Mouse (Mus musculus): ENCODE results near the gene Ccdc78. TPM values are rescaled to one million over a fixed set of nuclear protein-coding genes. Genes with fewer than 3 reads are reported as not detected.

The Ccdc78 gene
- 0.02 TPM in 2 replicates for polyA plus RNA-seq (2012; rRNA removed)

DNA sequence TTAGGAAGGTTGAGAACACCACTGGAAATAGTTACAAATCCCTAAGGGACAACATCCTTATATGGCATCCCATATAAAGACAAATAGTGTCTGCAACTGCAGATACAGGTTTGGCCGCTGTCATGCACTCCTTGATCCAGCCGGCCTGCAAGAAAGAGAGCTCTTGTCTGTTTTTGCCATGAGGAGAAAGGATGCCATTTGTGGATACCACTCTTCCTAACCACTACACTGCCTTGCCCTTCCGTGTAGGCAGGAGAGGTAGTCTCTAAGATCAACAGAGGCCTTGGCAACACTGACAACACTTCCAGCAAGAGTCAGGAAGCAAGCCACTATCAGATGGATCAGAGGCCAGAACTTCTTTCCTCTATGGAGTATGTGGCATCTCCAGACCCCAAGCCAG, at the start of gene Ccdc78:
Gene Ccdc78, plus strand, starts transcription at position 301 of the 400 bp plus-strand sequence.

DNA sequence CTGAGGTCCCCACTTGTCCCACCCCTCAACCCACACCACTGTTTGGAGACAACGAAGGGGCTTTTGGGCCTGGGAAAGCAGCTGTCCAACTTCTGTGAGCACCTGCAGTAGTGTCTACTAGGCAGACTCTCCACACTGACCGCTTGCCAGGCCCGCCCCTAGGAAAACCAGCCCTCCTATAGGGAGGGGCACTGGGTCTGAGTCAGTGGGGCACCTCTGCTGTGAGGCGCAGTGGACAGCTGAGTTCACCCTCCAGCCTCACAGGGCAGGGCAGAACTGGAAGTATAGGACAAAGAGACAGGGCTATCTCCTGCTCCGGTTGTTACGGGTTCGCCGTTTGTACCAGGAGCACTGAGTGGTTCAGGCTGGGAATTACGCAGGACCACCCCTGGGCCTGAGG, 32.1 kb upstream of the Ccdc78 start, which contains the start of gene Msln:
Gene Msln, minus strand, starts transcription at position 138 of the 400 bp plus-strand sequence.

DNA sequence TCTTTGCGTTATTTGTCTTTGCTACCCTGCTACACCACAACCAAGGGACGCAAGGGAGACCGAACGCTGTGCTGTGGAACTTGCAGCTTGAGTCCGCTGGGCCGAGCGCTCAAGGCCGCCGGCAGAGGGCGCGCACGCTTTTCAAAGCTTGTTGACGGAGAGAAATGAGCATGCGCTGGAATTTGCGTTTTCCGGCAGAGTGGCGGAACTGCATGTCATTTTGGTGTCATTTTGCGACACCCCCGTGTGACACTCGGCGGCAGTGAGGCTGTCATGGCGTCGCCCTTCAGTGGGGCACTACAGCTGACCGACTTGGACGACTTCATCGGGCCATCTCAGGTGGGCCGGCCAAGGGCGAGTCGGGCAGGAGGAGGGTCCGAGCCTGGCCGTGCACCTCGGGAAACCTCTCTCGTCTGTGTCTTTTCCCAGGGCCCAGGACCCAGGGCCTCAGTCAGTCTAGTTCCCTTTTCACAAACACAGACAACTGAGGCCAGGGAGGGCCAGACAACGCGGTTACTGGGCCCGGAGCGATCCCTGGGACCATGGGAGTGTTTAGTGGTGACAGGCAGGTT, 12.7 kb upstream of the Ccdc78 start, which contains the start of gene Narfl:
Gene Narfl, plus strand, starts transcription at position 228 of the 572 bp plus-strand sequence.

DNA sequence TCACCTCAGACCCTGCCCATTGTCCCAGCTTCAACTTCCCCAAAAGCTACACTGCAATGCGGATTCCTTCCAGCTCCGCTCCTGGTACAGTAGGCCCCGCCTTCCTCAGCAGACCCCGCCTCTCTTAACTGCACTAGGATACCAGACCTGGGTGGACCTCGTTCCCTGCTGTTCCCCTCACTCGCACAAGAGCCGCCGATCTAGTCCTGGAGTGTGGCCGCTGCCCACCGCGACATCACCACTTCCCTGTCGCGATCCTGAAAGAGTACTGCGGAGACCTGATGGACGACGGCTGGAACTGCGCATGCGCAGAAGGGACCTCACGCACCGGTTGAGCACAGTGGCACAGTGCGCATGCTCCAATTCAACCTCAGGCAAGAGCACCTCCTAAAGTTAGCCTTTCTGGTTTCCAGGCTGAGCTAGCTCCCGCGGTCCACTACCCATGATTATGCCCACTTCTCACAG, 1.1 kb upstream of the Ccdc78 start, which contains the start of gene Haghl:
Gene Haghl, minus strand, starts transcription at position 393 of the 465 bp plus-strand sequence.

DNA sequence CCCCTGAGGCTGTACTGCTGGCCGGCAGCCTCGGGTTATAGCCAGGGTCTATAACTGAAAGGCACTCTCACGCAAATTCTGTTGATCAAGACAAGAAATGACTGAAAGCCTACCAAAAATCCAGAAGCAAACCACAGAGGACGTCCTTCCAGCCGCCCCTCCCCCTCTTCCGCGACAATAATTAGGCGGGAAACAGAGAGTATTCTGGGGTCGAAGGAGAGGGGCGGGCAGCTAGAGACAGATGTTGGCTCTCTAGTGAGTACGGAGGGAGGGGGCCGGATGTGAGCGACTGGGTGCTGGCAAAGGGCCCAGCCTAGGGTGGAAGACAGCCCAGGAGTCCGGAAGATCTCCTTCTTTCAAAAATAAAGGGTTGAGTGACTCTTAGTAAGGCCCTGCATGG, 6.2 kb downstream of the Ccdc78 start, which contains the start of gene Fam173a:
Gene Fam173a, minus strand, starts transcription at position 287 of the 400 bp plus-strand sequence.

DNA sequence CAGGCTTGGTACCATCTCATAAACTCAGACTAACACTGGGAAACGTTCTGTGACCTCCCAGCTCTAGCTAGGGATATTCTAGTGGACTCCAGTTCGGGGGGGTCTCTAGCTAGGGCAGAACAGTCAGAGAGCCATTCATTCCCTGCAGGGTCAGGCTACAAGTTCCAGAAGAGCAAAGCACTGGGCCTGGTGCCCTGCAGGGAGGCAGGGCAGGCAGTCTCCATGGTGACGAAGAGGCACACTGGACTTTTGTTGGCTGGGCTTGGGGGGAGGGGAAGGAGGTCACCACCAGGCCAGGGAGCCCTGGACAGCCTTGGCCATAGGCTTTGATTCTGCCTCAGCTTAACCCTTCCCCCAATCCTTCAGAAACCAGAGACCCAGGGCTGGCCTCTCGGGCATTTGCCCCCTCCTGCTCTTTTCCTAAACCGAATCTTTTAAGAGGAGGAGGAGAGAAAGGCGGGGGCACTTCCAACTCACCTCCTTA, 9.3 kb downstream of the Ccdc78 start, which contains the start of gene AC134908.4:
Gene AC134908.4, minus strand, starts transcription at position 51 of the 484 bp plus-strand sequence.

DNA sequence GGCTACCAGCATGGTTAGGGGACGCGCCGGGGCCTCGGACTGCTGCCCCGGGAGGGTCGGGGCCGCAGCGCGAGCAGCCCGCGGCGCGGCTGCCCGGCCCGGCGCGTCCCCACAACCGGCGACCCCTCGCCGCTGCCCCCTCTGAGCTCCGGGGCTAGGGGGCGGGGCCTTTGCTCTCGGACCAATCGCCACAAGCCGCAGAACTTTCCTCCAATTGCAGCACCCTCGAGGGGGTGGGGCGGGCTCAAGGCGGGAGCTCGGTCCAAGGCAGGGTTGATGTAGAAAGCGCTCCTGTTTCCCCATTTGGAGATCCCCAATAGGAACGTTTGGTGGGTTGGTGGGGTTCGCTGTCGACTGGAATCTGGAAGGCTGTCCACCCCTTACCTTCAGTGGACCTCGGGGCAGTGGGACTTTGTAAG, 10.6 kb downstream of the Ccdc78 start, which contains the start of gene Metrn:
Gene Metrn, minus strand, starts transcription at position 186 of the 419 bp plus-strand sequence.

DNA sequence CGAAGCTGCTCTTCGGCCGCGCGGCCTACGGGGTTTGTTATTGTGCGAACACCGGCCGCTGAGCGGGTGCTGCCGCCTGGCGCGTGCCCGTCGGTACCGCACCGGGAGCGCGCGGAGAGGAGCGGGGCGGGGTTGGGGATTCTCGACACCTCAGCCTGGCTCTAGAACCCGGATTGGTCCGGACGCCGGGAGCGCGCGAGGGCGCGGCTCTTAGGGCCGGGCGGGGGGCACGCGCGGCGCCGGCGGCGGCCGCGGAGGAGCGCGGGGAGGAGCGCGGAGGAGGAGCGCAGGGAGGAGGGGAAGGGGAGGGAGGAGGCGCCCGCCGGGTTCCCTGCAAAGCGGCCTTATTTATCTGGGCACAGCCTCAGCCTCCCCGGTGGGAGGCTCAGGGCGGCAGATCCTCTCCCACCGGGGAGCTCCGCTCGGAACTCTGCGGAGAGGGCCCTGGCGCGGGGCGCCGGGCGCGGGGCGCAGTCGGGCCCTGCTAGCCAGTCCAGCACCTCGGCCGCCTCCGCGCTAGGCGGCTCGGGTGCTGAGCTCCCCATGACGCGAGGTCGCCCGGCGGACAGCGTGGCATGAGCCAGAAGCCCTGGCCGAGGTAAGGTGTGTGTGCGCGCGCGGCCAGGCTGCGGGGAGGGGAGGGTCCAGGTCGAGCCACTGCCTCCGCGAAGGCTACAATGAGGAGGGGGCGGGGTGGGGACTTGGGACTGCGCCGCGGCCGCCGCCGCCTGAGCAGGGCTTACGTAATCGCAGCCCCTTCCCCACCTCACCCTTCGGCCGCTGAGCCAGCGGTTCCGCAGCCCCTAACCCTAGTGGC, 22.6 kb downstream of the Ccdc78 start, which contains the start of gene Fbxl16:
Gene Fbxl16, plus strand, starts transcription at position 297 of the 817 bp plus-strand sequence.

DNA sequence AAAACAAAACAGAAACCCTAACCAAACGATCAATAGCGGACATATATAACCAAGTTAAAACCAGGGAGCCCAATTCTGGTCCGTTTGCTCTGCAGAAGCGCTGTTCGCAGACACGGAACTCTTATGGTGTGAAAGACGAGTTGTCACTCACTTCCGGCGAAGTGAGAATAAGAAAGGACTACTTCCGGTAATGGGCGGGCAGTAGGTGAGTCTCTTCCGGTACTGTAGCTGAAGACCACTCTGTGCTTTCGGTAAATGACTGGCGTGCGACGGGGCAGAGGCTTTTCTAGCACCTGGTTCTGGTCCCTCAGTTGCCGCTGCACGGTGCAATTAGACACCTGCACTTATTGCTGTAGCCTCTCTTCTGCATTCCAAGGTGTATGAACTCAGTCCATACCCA, 37.1 kb downstream of the Ccdc78 start, which contains the start of gene Wdr24:
Gene Wdr24, plus strand, starts transcription at position 176 of the 400 bp plus-strand sequence.

DNA sequence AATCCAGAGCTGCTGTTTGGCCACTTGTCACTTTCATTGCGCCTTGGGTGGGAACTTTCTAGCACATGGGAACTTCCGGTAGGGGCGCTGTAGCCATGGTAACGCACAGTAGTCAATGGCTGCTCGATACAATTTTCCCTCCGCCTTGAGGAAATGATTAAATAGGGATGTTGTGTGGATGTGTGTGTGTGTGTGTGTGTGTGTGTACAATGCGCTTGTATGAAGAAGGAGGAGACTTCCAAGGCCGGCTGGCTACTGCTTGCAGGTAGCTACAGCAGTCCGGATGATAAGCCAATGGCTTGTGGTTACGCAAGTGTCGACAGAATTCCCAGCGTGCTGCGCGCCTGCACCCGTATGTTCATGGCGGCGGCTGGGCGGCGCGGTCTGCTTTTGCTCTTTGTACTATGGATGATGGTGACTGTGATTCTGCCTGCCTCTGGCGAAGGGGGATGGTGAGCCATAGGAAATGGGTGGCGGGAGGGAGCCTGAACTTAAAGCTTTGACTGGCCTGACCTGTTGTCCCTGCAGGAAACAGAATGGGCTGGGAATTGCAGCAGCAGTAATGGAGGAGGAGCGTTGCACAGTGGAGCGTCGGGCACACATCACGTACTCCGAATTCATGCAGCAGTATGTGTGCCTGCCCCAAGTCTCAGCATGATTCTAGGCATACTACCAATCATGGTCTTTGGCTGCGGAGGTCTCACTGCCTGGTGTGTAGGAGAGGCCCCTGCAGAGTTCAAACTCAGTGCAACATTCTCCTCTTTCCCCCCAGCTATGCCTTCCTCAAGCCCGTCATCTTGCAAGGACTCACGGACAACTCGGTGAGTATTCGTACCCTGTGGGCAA, 42.6 kb downstream of the Ccdc78 start, which contains the start of gene Jmjd8:
Gene Jmjd8, plus strand, starts transcription at position 156 of the 846 bp plus-strand sequence.

DNA sequence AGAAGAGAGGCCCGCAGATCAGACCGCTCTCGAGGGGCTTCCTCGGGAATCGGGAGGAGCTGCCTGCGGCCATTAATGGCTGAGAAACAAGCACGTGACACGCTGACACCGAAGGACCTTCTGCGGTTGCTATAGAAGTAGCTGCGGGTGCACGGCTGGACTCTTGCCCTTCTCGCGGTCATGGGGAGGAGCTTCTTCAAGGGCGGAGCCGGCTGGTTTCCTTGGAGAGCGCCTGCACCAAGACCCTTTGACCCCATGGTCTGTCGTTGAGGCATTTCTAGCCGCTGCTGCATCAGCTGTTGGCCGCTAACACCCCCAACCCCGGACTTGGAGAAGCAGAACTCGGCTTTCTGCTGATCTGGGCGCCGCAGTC, 46.9 kb downstream of the Ccdc78 start, which contains the start of gene Stub1:
Gene Stub1, minus strand, starts transcription at position 114 of the 373 bp plus-strand sequence.

DNA sequence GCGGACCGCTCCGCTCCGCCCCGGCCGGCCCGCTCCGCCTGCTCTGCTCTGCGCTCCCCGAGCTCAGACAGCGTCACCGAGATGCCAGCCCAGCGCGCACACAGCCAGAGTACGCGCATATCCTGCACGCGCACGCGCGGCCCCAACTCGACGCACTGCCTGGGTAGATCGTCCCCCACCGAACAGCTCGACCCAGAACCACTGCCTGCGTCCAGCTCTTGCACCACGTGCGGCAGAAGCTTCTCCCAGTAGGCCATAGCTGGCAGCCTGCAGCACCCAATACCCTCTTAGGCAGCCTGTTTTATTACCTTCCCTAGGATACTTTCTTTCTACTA, 50.7 kb downstream of the Ccdc78 start, which contains the start of gene Rhbdl1:
Gene Rhbdl1, minus strand, starts transcription at position 220 of the 335 bp plus-strand sequence.

Other genes with a start within 250 kb of the Ccdc78 start
- 0.01 and 0.15 TPM in 2 replicates for gene Sox8, start 215.9 kb upstream of the Ccdc78 start, polyA plus RNA-seq (2012; rRNA removed)
- 3.2 and 4.0 TPM in 2 replicates for gene Lmf1, start 207.5 kb upstream of the Ccdc78 start, polyA plus RNA-seq (2012; rRNA removed)
- gene Gng13, start 69.4 kb upstream of the Ccdc78 start, polyA plus RNA-seq (2012; rRNA removed) = 0.07 and 0.24 TPM in 2 replicates
- gene Chtf18, start 59.2 kb upstream of the Ccdc78 start, polyA plus RNA-seq (2012; rRNA removed) = 17.4 and 17.9 TPM in 2 replicates
- 7.9 and 9.7 TPM in 2 replicates for gene Rpusd1, start 58.9 kb upstream of the Ccdc78 start, polyA plus RNA-seq (2012; rRNA removed)
- 0.01 TPM in 1 of 2 replicates, not detected in the other for gene Mslnl, start 50.5 kb upstream of the Ccdc78 start, polyA plus RNA-seq (2012; rRNA removed)
- gene Msln, start 32.2 kb upstream of the Ccdc78 start, polyA plus RNA-seq (2012; rRNA removed) = 0.67 and 1.3 TPM in 2 replicates
- gene Narfl, start 12.8 kb upstream of the Ccdc78 start, polyA plus RNA-seq (2012; rRNA removed) = 8.8 and 10.3 TPM in 2 replicates
- 6.6 and 6.9 TPM in 2 replicates for gene Haghl, start 907 bp upstream of the Ccdc78 start, polyA plus RNA-seq (2012; rRNA removed)
- 45.1 and 48.5 TPM in 2 replicates for gene Fam173a, start 6.3 kb downstream of the Ccdc78 start, polyA plus RNA-seq (2012; rRNA removed)
- gene AC134908.4, start 9.1 kb downstream of the Ccdc78 start, polyA plus RNA-seq (2012; rRNA removed) = 0.27 TPM in 1 of 2 replicates, not detected in the other
- gene Metrn, start 10.6 kb downstream of the Ccdc78 start, polyA plus RNA-seq (2012; rRNA removed) = 17.5 and 18.6 TPM in 2 replicates
- 0.05 and 0.07 TPM in 2 replicates for gene Fbxl16, start 22.5 kb downstream of the Ccdc78 start, polyA plus RNA-seq (2012; rRNA removed)
- 12.5 and 14.2 TPM in 2 replicates for gene Wdr24, start 37.0 kb downstream of the Ccdc78 start, polyA plus RNA-seq (2012; rRNA removed)
- 14.5 and 16.3 TPM in 2 replicates for gene Jmjd8, start 42.3 kb downstream of the Ccdc78 start, polyA plus RNA-seq (2012; rRNA removed)
- 80.4 and 87.9 TPM in 2 replicates for gene Stub1, start 46.8 kb downstream of the Ccdc78 start, polyA plus RNA-seq (2012; rRNA removed)
- gene Rhbdl1, start 50.7 kb downstream of the Ccdc78 start, polyA plus RNA-seq (2012; rRNA removed) = 1.1 and 1.3 TPM in 2 replicates
- 2.3 and 3.3 TPM in 2 replicates for gene Gm20683, start 55.2 kb downstream of the Ccdc78 start, polyA plus RNA-seq (2012; rRNA removed)
- gene Rhot2, start 58.3 kb downstream of the Ccdc78 start, polyA plus RNA-seq (2012; rRNA removed) = 30.0 and 33.7 TPM in 2 replicates
- 15.6 and 18.5 TPM in 2 replicates for gene Wdr90, start 74.9 kb downstream of the Ccdc78 start, polyA plus RNA-seq (2012; rRNA removed)
- gene Mcrip2, start 82.2 kb downstream of the Ccdc78 start, polyA plus RNA-seq (2012; rRNA removed) = 18.4 and 20.6 TPM in 2 replicates
- 41.0 and 42.6 TPM in 2 replicates for gene Mettl26, start 88.5 kb downstream of the Ccdc78 start, polyA plus RNA-seq (2012; rRNA removed)
- 0.49 and 0.51 TPM in 2 replicates for gene Wfikkn1, start 94.3 kb downstream of the Ccdc78 start, polyA plus RNA-seq (2012; rRNA removed)
- gene Rab40c, start 133.1 kb downstream of the Ccdc78 start, polyA plus RNA-seq (2012; rRNA removed) = 5.4 and 6.5 TPM in 2 replicates
- 226 and 261 TPM in 2 replicates for gene Pigq, start 158.4 kb downstream of the Ccdc78 start, polyA plus RNA-seq (2012; rRNA removed)
- 7.0 and 10.4 TPM in 2 replicates for gene Nhlrc4, start 158.4 kb downstream of the Ccdc78 start, polyA plus RNA-seq (2012; rRNA removed)
- gene A930017K11Rik, start 166.0 kb downstream of the Ccdc78 start, polyA plus RNA-seq (2012; rRNA removed) = 0.14 and 0.16 TPM in 2 replicates
- 6.4 and 7.9 TPM in 2 replicates for gene Capn15, start 199.2 kb downstream of the Ccdc78 start, polyA plus RNA-seq (2012; rRNA removed)

All from liver, embryonic 14 days (tissue).